Mouse (Mus musculus): ENCODE data around the gene Shisal1.

Shisal1 gene

GRCm38 (mm10) chr15:84425733-84426132, 21.2 kb downstream of the Shisal1 start:
- DNase-seq, result no peak

GRCm38 (mm10) chr15:84423781-84424180, 23.1 kb downstream of the Shisal1 start:
- no peak for DNase-seq

GRCm38 (mm10) chr15:84418266-84418610, 28.7 kb downstream of the Shisal1 start:
- DNase-seq, result no peak

GRCm38 (mm10) chr15:84417592-84418265, 29.2 kb downstream of the Shisal1 start:
- peak; percentile 93 for DNase-seq

- DNase-seq, result peak; percentile 54
These were observed 29.9 kb downstream of the Shisal1 start for GRCm38 (mm10) chr15:84417017-84417416.

- DNase-seq, result peak; percentile 88
These were observed 32.7 kb downstream of the Shisal1 start for GRCm38 (mm10) chr15:84414040-84414848.

GRCm38 (mm10) chr15:84412409-84412808, 34.5 kb downstream of the Shisal1 start:
- DNase-seq, result peak; percentile 61

GRCm38 (mm10) chr15:84410052-84410451, 36.8 kb downstream of the Shisal1 start:
- DNase-seq, result no peak

- no peak for DNase-seq
These were observed 38.3 kb downstream of the Shisal1 start for GRCm38 (mm10) chr15:84408576-84408975.

- no peak for DNase-seq
These were observed 41.1 kb downstream of the Shisal1 start for GRCm38 (mm10) chr15:84405759-84406158.

- DNase-seq, result no peak
These were observed 43.3 kb downstream of the Shisal1 start for GRCm38 (mm10) chr15:84403454-84404113.

- DNase-seq, result no peak
These were observed 48.3 kb downstream of the Shisal1 start for GRCm38 (mm10) chr15:84398617-84399016.

- peak; percentile 39 for DNase-seq
These were observed 49.2 kb downstream of the Shisal1 start for GRCm38 (mm10) chr15:84397663-84398169.

- peak; percentile 47 for DNase-seq
These were observed 51.4 kb downstream of the Shisal1 start for GRCm38 (mm10) chr15:84395341-84396067.

GRCm38 (mm10) chr15:84393341-84393740, 53.6 kb downstream of the Shisal1 start:
- DNase-seq, result peak; percentile 71

GRCm38 (mm10) chr15:84392840-84393239, 54.1 kb downstream of the Shisal1 start:
- no peak for DNase-seq

GRCm38 (mm10) chr15:84392131-84392530, 54.8 kb downstream of the Shisal1 start:
- no peak for DNase-seq

- no peak for DNase-seq
These were observed 58.2 kb downstream of the Shisal1 start for GRCm38 (mm10) chr15:84388698-84389131.

- no peak for DNase-seq
These were observed 60.8 kb downstream of the Shisal1 start for GRCm38 (mm10) chr15:84385995-84386565.

- no peak for DNase-seq
These were observed 62.8 kb downstream of the Shisal1 start for GRCm38 (mm10) chr15:84384066-84384465.

- no peak for DNase-seq
These were observed 66.7 kb downstream of the Shisal1 start for GRCm38 (mm10) chr15:84380181-84380580.

- no peak for DNase-seq
These were observed 68.2 kb downstream of the Shisal1 start for GRCm38 (mm10) chr15:84378734-84379133.

Measured in retina, postnatal 1 day (tissue).